Mouse (Mus musculus) brain, embryonic 14.5 days (tissue): Measurements from ENCODE around the gene Slco1a6.

Experiments used
- CTCF ChIP-seq: fragments of 200-500 bp; IDR thresholded peaks from 2 replicates; pipeline ENCODE4 v1.5.1; 2012; ENCODE audit warnings: inconsistent platforms, mild to moderate bottlenecking, moderate library complexity, borderline replicate concordance; ENCODE audit not compliant: insufficient read depth, insufficient read length; ENCODE audit errors: extremely low read depth
- POLR2A ChIP-seq: fragments of 200-500 bp; IDR thresholded peaks from 2 replicates; pipeline ENCODE4 v1.6.1; 2012; ENCODE audit warnings: mild to moderate bottlenecking, inconsistent platforms, borderline replicate concordance; ENCODE audit not compliant: poor library complexity, insufficient read depth, insufficient read length, severe bottlenecking; ENCODE audit errors: extremely low read depth

DNA sequence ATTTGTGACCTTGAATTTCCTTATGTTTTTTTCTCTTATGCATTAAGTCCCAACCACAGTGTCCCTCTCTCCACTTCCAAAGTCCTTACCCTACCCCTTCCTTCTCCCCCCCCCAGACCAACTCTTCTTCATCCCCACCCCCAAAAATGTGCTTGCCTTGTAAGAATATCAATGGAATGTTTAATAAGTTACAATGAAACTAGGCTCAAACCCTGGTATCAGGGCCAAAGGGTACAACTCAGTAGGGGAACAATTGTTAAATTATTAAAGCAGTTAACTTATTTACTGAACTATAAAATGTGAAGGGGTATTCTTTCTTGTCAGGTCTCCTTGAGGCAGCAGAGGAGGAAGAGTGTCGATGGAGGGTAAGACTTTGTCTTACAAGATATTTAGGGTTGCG lies 47.1 kb downstream of the Slco1a6 start:
- TF ChIP-seq POLR2A, result no peak
- no peak for TF ChIP-seq CTCF
